ENCODE assay signal across 20 mouse cellular contexts in genomic region chr2:127332807-127333570, GRCm38 (mm10). TPM values are rescaled to one million over a fixed set of nuclear protein-coding genes. Genes with fewer than 3 reads are reported as not detected.
DNase-seq lines count a peak whose midpoint lies in the region; ATAC-seq lines count a peak whose summit lies in the region.
"Had no signal": no experiment of that assay in that cellular context is flagged by ENCODE, and none has a peak within 500 bp of the region (broad histone marks: within the 10 kb centered on the region; RNA-seq: fewer than 3 reads in every experiment).

No protein-coding gene starts in this region.

- peak; percentile 21 for DNase-seq in right cerebral cortex, adult 18-20 months
- no peak for DNase-seq in right cerebral cortex, postnatal 4 days
- DNase-seq in thymus, postnatal 14 days: peak; percentile 87
- DNase-seq in left cerebral cortex, postnatal 10 days (ENCODE audit: extremely low spot score in 1 of 2, low spot score in 2 of 2): no peak
- no peak for DNase-seq in right cerebral cortex, postnatal 14 days
- no peak for DNase-seq in layer of hippocampus, adult 9-10 months (ENCODE audit: low spot score)
- DNase-seq: cerebellum, adult 18-20 months; gastrocnemius, postnatal 25 days; layer of hippocampus, postnatal 36 days; right cerebral cortex, postnatal 25 days had no signal

- ATAC-seq in CD4-positive, CD25-positive, alpha-beta regulatory T cell, adult 4 months: peak; percentile 42
- peak; percentile 39 for ATAC-seq in inflammation-experienced regulatory T-cells, adult 6 months
- ATAC-seq: forebrain, embryonic 13.5 days; intestine, embryonic 16.5 days had no signal

- intact Hi-C loops in left cerebral cortex, postnatal 10 days (cut with DNase I): no loop called here

RNA-seq across cellular contexts. Expression of gene Dusp2, which starts 3.0 kb away (rescaled TPM):
- polyA plus RNA-seq in CD4-positive, CD25-positive, alpha-beta regulatory T cell, adult 4 months (2017; shearing (Covaris generic)): 10 to 100 TPM; 20.1 to 45.4 TPM
- polyA plus RNA-seq in inflammation-experienced regulatory T-cells, adult 6 months (2017; shearing (Covaris generic)): 10 to 100 TPM; 26.0 to 29.5 (median 27.9) TPM
- total RNA-seq in left cerebral cortex, postnatal 10 days (2021): 1 to 10 TPM; 4.5 to 6.1 TPM

RNA-seq across cellular contexts. Expression of gene Astl, which starts 5.5 kb away (rescaled TPM):
- under 1 TPM; 0.22 to 0.42 TPM for polyA plus RNA-seq in CD4-positive, CD25-positive, alpha-beta regulatory T cell, adult 4 months (2017; shearing (Covaris generic))
- under 1 TPM in 2 of 3 experiments, not detected in 1; 0.21 to 0.35 TPM for polyA plus RNA-seq in inflammation-experienced regulatory T-cells, adult 6 months (2017; shearing (Covaris generic))
- total RNA-seq in left cerebral cortex, postnatal 10 days (2021): not detected
- total RNA-seq: ES-E14; gastrocnemius, postnatal 25 days; layer of hippocampus, postnatal 36 days had no signal
- polyA plus RNA-seq: brain, embryonic 14.5 days; embryonic facial prominence, embryonic 15.5 days; forebrain, embryonic 13.5 days; heart, embryonic 12.5 days; intestine, embryonic 16.5 days; limb, embryonic 11.5 days; macrophage had no signal

RNA-seq across cellular contexts. Expression of gene Adra2b, which starts 30.0 kb away (rescaled TPM):
- not detected for polyA plus RNA-seq in CD4-positive, CD25-positive, alpha-beta regulatory T cell, adult 4 months (2017; shearing (Covaris generic))
- polyA plus RNA-seq in inflammation-experienced regulatory T-cells, adult 6 months (2017; shearing (Covaris generic)): under 1 TPM in 1 of 3 experiments, not detected in 2; 0.13 TPM
- under 1 TPM; 0.45 to 0.81 TPM for total RNA-seq in left cerebral cortex, postnatal 10 days (2021)
- polyA plus RNA-seq: macrophage had no signal

Comparison
In these comparisons a context has a peak if more than half of its experiments do, and no peak if none do; other contexts are left out.
1. DNase-seq: peak in right cerebral cortex, adult 18-20 months (single experiment) and thymus, postnatal 14 days (single experiment); none in right cerebral cortex, postnatal 4 days (single experiment), left cerebral cortex, postnatal 10 days (0 of 2), right cerebral cortex, postnatal 14 days (single experiment) and layer of hippocampus, adult 9-10 months (single experiment).